Mouse (Mus musculus): ENCODE measurements at regions not wholly inside any gene's neighbourhood (a gene's known extent, or its start where the extent isn't known, plus 50 kb on each side); places are given as distances from the start of the nearest gene placed in this dataset.
A peak's percentile ranks its signal among the peaks of the same experiment; 100 is the strongest.

DNA sequence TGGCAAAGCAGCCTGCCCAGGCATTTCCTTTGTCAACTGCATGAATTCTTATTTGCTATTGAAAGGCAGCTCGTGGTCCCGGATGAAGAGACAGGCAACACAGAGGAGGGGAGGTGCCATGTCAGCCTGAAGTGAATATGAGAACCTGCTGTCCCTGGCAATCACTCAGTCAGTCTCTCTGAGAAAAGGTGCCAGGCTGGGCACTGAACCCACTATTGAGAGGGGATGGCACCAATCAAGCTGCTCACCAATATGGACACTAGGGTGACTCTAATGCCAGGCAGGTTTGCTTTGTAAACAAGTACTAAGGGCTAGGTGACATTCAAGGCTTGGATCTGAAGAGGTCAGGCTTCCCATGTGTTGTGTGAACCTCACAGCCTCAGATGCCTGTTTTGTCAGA lies 222.0 kb upstream of the Wscd1 start:
- H3K79me2 ChIP-seq (replicated peaks; ENCODE audit: control insufficient read depth, insufficient read depth, low read length), result no peaks in the 10 kb centered on the region
- H3K27ac ChIP-seq, result no peak overlapping the region
- TF ChIP-seq EP300 (IDR thresholded peaks at IDR 0.05; ENCODE audit: insufficient read depth, low read depth, low read length) (no peak), CTCF (IDR thresholded peaks at IDR 0.05) (no peak), POLR2A (IDR thresholded peaks at IDR 0.05; ENCODE audit: insufficient read depth, low read depth, low read length) (no peak)
- H3K4me1 ChIP-seq (ENCODE audit: control insufficient read depth, insufficient read depth, low read length), result no peaks in the 10 kb centered on the region
- H3K27me3 ChIP-seq (ENCODE audit: control insufficient read depth, insufficient read depth, low read length), result no peaks in the 10 kb centered on the region
- no peaks in the 10 kb centered on the region for H3K36me3 ChIP-seq (ENCODE audit: control insufficient read depth, insufficient read depth, low read length)
- H3K9ac ChIP-seq (ENCODE audit: low read depth, low read length), result no peak overlapping the region
- DNase-seq, result no peak
- no peak overlapping the region for H3K4me3 ChIP-seq
- intact Hi-C loops (cut with DNase I), result no loop called here
- 83% methylated on average over 2 of the region's 2 CpGs for WGBS

DNA sequence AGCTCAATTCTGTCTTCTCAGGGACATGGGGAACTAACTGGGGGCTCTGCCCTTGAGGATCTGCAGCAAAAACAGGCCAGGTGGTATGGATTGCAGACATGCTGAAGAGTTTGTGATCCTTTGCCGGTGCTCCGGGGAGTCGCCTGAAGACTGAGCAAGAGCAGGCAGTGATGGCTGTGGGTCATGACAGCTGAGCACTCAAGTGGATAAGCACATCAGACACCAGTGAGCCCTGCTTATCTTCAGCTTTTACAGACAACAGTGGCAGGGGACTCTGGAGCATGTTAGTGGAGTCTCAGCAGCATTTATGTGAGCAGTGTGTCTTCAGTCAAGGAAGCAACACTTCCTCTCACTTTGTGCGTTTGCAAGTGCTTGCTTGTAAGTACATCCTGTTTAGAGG lies 221.1 kb upstream of the Wscd1 start:
- TF ChIP-seq EP300 (IDR thresholded peaks at IDR 0.05; ENCODE audit: insufficient read depth, low read depth, low read length) (no peak), POLR2A (IDR thresholded peaks at IDR 0.05; ENCODE audit: insufficient read depth, low read depth, low read length) (no peak), CTCF (IDR thresholded peaks at IDR 0.05) (no peak)
- no peaks in the 10 kb centered on the region for H3K79me2 ChIP-seq (replicated peaks; ENCODE audit: control insufficient read depth, insufficient read depth, low read length)
- no peaks in the 10 kb centered on the region for H3K27me3 ChIP-seq (ENCODE audit: control insufficient read depth, insufficient read depth, low read length)

GRCm38 (mm10) chr11:71541178-71541845 lies 208.4 kb upstream of the Wscd1 start:
- no peak overlapping the region for H3K9ac ChIP-seq (ENCODE audit: low read depth, low read length)
- peaks cover 1% of the 10 kb centered on the region; the same call in 1 of the 2 replicates for H3K27me3 ChIP-seq (ENCODE audit: control insufficient read depth, insufficient read depth, low read length)
- TF ChIP-seq EP300 (IDR thresholded peaks at IDR 0.05; ENCODE audit: insufficient read depth, low read depth, low read length), result no peak
- no peak for TF ChIP-seq CTCF (IDR thresholded peaks at IDR 0.05)
- TF ChIP-seq POLR2A (IDR thresholded peaks at IDR 0.05; ENCODE audit: insufficient read depth, low read depth, low read length), result no peak
- H3K4me1 ChIP-seq (ENCODE audit: control insufficient read depth, insufficient read depth, low read length), result no peaks in the 10 kb centered on the region; the same call in 1 of the 2 replicates
- intact Hi-C loops (cut with DNase I), result no loop called here
- no peaks in the 10 kb centered on the region for H3K36me3 ChIP-seq (ENCODE audit: control insufficient read depth, insufficient read depth, low read length)
- H3K27ac ChIP-seq, result no peak overlapping the region
- H3K79me2 ChIP-seq (replicated peaks; ENCODE audit: control insufficient read depth, insufficient read depth, low read length), result no peaks in the 10 kb centered on the region
- 36% methylated on average over 6 of the region's 6 CpGs for WGBS
- DNase-seq, result no peak
- H3K4me3 ChIP-seq, result no peak overlapping the region

More for the DNA sequence above, 221.1 kb upstream of the Wscd1 start:
- WGBS, result 32% methylated on average over 4 of the region's 4 CpGs
- no peak for DNase-seq
- H3K27ac ChIP-seq, result no peak overlapping the region
- intact Hi-C loops (cut with DNase I), result no loop called here
- H3K9ac ChIP-seq (ENCODE audit: low read depth, low read length), result no peak overlapping the region
- H3K4me3 ChIP-seq, result no peak overlapping the region
- H3K4me1 ChIP-seq (ENCODE audit: control insufficient read depth, insufficient read depth, low read length), result no peaks in the 10 kb centered on the region
- no peaks in the 10 kb centered on the region for H3K36me3 ChIP-seq (ENCODE audit: control insufficient read depth, insufficient read depth, low read length)

- H3K27ac ChIP-seq, result no peak overlapping the region
- TF ChIP-seq EP300 (IDR thresholded peaks at IDR 0.05; ENCODE audit: insufficient read depth, low read depth, low read length), result no peak
- TF ChIP-seq POLR2A (IDR thresholded peaks at IDR 0.05; ENCODE audit: insufficient read depth, low read depth, low read length), result no peak
- TF ChIP-seq CTCF (IDR thresholded peaks at IDR 0.05), result peak; percentile 52
- no peaks in the 10 kb centered on the region for H3K36me3 ChIP-seq (ENCODE audit: control insufficient read depth, insufficient read depth, low read length)
- no peak overlapping the region for H3K9ac ChIP-seq (ENCODE audit: low read depth, low read length)
- no peaks in the 10 kb centered on the region for H3K27me3 ChIP-seq (ENCODE audit: control insufficient read depth, insufficient read depth, low read length)
- no peak overlapping the region for H3K4me3 ChIP-seq
- H3K79me2 ChIP-seq (replicated peaks; ENCODE audit: control insufficient read depth, insufficient read depth, low read length), result no peaks in the 10 kb centered on the region
- H3K4me1 ChIP-seq (ENCODE audit: control insufficient read depth, insufficient read depth, low read length), result no peaks in the 10 kb centered on the region
- 82% methylated on average over 3 of the region's 3 CpGs for WGBS
- intact Hi-C loops (cut with DNase I), result no loop called here
- DNase-seq, result no peak
Observed at GRCm38 (mm10) chr11:71557412-71557811, 192.3 kb upstream of the Wscd1 start.

DNA sequence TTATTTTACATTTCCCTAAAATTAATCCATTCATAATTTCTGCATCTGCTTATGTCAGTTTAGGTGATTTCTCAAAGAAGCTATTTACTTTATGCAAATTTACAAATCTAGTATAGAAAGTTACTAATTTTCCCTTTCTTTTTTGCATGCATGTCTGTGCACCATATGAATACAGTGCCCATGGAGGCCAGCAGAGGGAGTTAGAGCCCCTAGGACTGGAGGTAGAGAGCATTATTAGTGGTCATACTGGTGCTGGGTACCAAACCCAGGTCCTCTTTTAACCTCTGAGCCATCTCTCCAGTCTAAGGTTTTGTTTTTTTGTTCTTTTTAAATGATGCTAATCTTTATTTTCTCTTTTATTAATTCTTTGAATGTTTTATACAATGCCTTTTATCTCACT lies 184.9 kb upstream of the Wscd1 start:
- intact Hi-C loops (cut with DNase I), result no loop called here
- H3K27me3 ChIP-seq (ENCODE audit: control insufficient read depth, insufficient read depth, low read length), result no peaks in the 10 kb centered on the region
- no peaks in the 10 kb centered on the region for H3K36me3 ChIP-seq (ENCODE audit: control insufficient read depth, insufficient read depth, low read length)
- H3K4me3 ChIP-seq, result no peak overlapping the region
- H3K4me1 ChIP-seq (ENCODE audit: control insufficient read depth, insufficient read depth, low read length), result no peaks in the 10 kb centered on the region
- no peak for TF ChIP-seq POLR2A (IDR thresholded peaks at IDR 0.05; ENCODE audit: insufficient read depth, low read depth, low read length)
- TF ChIP-seq CTCF (IDR thresholded peaks at IDR 0.05), result peak; percentile 31
- no peak overlapping the region for H3K9ac ChIP-seq (ENCODE audit: low read depth, low read length)
- no peaks in the 10 kb centered on the region for H3K79me2 ChIP-seq (replicated peaks; ENCODE audit: control insufficient read depth, insufficient read depth, low read length)
- no peak for DNase-seq
- no peak overlapping the region for H3K27ac ChIP-seq

- intact Hi-C loops (cut with DNase I), result no loop called here
Observed at GRCm38 (mm10) chr11:71576801-71577200, 172.9 kb upstream of the Wscd1 start.

More at GRCm38 (mm10) chr11:71576801-71577200, 172.9 kb upstream of the Wscd1 start:
- Histone ChIP-seq H3K27me3 (ENCODE audit: control insufficient read depth, insufficient read depth, low read length) (no peaks in the 10 kb centered on the region), H3K4me3 (no peak overlapping the region), H3K4me1 (ENCODE audit: control insufficient read depth, insufficient read depth, low read length) (no peaks in the 10 kb centered on the region), H3K27ac (no peak overlapping the region), H3K36me3 (ENCODE audit: control insufficient read depth, insufficient read depth, low read length) (no peaks in the 10 kb centered on the region), H3K79me2 (replicated peaks; ENCODE audit: control insufficient read depth, insufficient read depth, low read length) (no peaks in the 10 kb centered on the region), H3K9ac (ENCODE audit: low read depth, low read length) (no peak overlapping the region)
- TF ChIP-seq EP300 (IDR thresholded peaks at IDR 0.05; ENCODE audit: insufficient read depth, low read depth, low read length) (no peak), POLR2A (IDR thresholded peaks at IDR 0.05; ENCODE audit: insufficient read depth, low read depth, low read length) (no peak), CTCF (IDR thresholded peaks at IDR 0.05) (no peak)
- no peak for DNase-seq
- 86% methylated on average over 5 of the region's 5 CpGs for WGBS

Data from heart, adult 2 months (tissue).